Mouse (Mus musculus): ENCODE measurements at regions not wholly inside any gene's neighbourhood (a gene's known extent, or its start where the extent isn't known, plus 50 kb on each side); places are given as distances from the start of the nearest gene placed in this dataset.

GRCm38 (mm10) chr4:153217541-153217980, 265.1 kb downstream of the Ajap1 start:
- TF ChIP-seq CTCF (IDR thresholded peaks at IDR 0.05; ENCODE audit: low read depth), result no peak
- no peak for TF ChIP-seq EP300 (IDR thresholded peaks at IDR 0.05; ENCODE audit: low read depth)

All from heart, postnatal 0 days (tissue).